Mouse (Mus musculus) lung, postnatal 10 days (tissue): ENCODE data around the gene Atg3.
A peak's percentile ranks its signal among the peaks of the same experiment; 100 is the strongest.

ENCODE experiments used
- DNase-seq: peaks from one replicate; pipeline ENCODE4 v3.0.0; 2021

Atg3 gene

GRCm38 (mm10) chr16:45158522-45159388 lies at the start of gene Atg3, which contains the start of gene Slc35a5:
Gene Atg3 (plus strand): TSS chr16:45158785.
Gene Slc35a5 (minus strand): TSS chr16:45158706.
- peak; percentile 98 for DNase-seq

- peak; percentile 71 for DNase-seq
Observed at GRCm38 (mm10) chr16:45110498-45110897, 48.1 kb upstream of the Atg3 start.

GRCm38 (mm10) chr16:45117200-45117599 lies 41.4 kb upstream of the Atg3 start:
- no peak for DNase-seq

GRCm38 (mm10) chr16:45118760-45119159 lies 39.8 kb upstream of the Atg3 start:
- DNase-seq: peak; percentile 20

- DNase-seq: peak; percentile 70
Observed at GRCm38 (mm10) chr16:45120844-45121425, 37.6 kb upstream of the Atg3 start.

- DNase-seq: peak; percentile 53
Observed at GRCm38 (mm10) chr16:45122571-45122970, 36.0 kb upstream of the Atg3 start.

- no peak for DNase-seq
Observed at GRCm38 (mm10) chr16:45124230-45125203, 34.1 kb upstream of the Atg3 start.

GRCm38 (mm10) chr16:45127936-45128710 lies 30.5 kb upstream of the Atg3 start:
- DNase-seq: no peak

GRCm38 (mm10) chr16:45141711-45142110 lies 16.9 kb upstream of the Atg3 start:
- DNase-seq: no peak

GRCm38 (mm10) chr16:45142565-45142964 lies 16.0 kb upstream of the Atg3 start:
- DNase-seq: peak; percentile 9

- no peak for DNase-seq
Observed at GRCm38 (mm10) chr16:45145119-45145518, 13.5 kb upstream of the Atg3 start.

- no peak for DNase-seq
Observed at GRCm38 (mm10) chr16:45148488-45149082, 10.0 kb upstream of the Atg3 start.

GRCm38 (mm10) chr16:45154741-45155250 lies 3.8 kb upstream of the Atg3 start:
- peak; percentile 29 for DNase-seq

GRCm38 (mm10) chr16:45158136-45158521 lies 456 bp upstream of the Atg3 start:
- DNase-seq: peak; percentile 87

GRCm38 (mm10) chr16:45159389-45159716 lies 768 bp downstream of the Atg3 start:
- DNase-seq: no peak

GRCm38 (mm10) chr16:45178552-45178951 lies 20.0 kb downstream of the Atg3 start:
- no peak for DNase-seq

GRCm38 (mm10) chr16:45181824-45182223 lies 23.2 kb downstream of the Atg3 start:
- DNase-seq: no peak

GRCm38 (mm10) chr16:45192613-45193012 lies 34.0 kb downstream of the Atg3 start:
- DNase-seq: peak; percentile 84

GRCm38 (mm10) chr16:45196816-45197215 lies 38.2 kb downstream of the Atg3 start:
- peak; percentile 83 for DNase-seq

- DNase-seq: no peak
Observed at GRCm38 (mm10) chr16:45201395-45201794, 42.8 kb downstream of the Atg3 start.

- DNase-seq: no peak
Observed at GRCm38 (mm10) chr16:45204438-45204837, 45.9 kb downstream of the Atg3 start.
